Mouse (Mus musculus): ENCODE results near the gene Dph1. TPM values are rescaled to one million over a fixed set of nuclear protein-coding genes. Genes with fewer than 3 reads are reported as not detected.
A peak's percentile ranks its signal among the peaks of the same experiment; 100 is the strongest.

The Dph1 gene
- total and polyA plus RNA-seq, 2 experiments from 2014 or later = 12.7 to 21.0 TPM

GRCm38 (mm10) chr11:75194850-75195461 lies 3.9 kb upstream of the Dph1 start:
- H3K4me1 ChIP-seq (ENCODE audit: insufficient read depth) = peaks cover 14% of the 10 kb centered on the region; the same call in 1 of the 2 replicates
- peak overlapping the region; percentile 73 for H3K4me2 ChIP-seq (ENCODE audit: low read depth)
- ATAC-seq (peak; percentile 21; the same call in 1 of the 2 replicates), DNase-seq (peak; percentile 73)
- H3K4me3 ChIP-seq (ENCODE audit: low read depth, low read length) = peak overlapping the region; percentile 47
- H3K36me3 ChIP-seq (ENCODE audit: insufficient read depth) = no peaks in the 10 kb centered on the region
- no peaks in the 10 kb centered on the region for H3K9me3 ChIP-seq (ENCODE audit: low read length)
- H3K27ac ChIP-seq (ENCODE audit: low read depth, low read length) = no peak overlapping the region
- TF ChIP-seq CTCF (IDR thresholded peaks at IDR 0.05; ENCODE audit: low read depth) = peak; percentile 36; the same call in 1 of the 2 replicates
- under 1% methylated on average over 39 of the region's 39 CpGs for WGBS
- H3K27me3 ChIP-seq (ENCODE audit: insufficient read depth, low read length) = peaks cover 32% of the 10 kb centered on the region
- peak overlapping the region; percentile 52 for H3K9ac ChIP-seq

GRCm38 (mm10) chr11:75194121-75194849 lies 3.2 kb upstream of the Dph1 start:
- Histone ChIP-seq H3K9me3 (ENCODE audit: low read length) (no peaks in the 10 kb centered on the region), H3K36me3 (ENCODE audit: insufficient read depth) (no peaks in the 10 kb centered on the region), H3K27me3 (ENCODE audit: insufficient read depth, low read length) (peaks cover 32% of the 10 kb centered on the region), H3K4me3 (ENCODE audit: low read depth, low read length) (peak overlapping the region; percentile 47), H3K4me2 (ENCODE audit: low read depth) (peak overlapping the region; percentile 73), H3K27ac (ENCODE audit: low read depth, low read length) (no peak overlapping the region), H3K4me1 (ENCODE audit: insufficient read depth) (peaks cover 20% of the 10 kb centered on the region; the same call in 1 of the 2 replicates), H3K9ac (peak overlapping the region; percentile 52)
- no peak for TF ChIP-seq CTCF (IDR thresholded peaks at IDR 0.05; ENCODE audit: low read depth)
- WGBS = 1% methylated on average over 52 of the region's 52 CpGs
- DNase-seq (peak; percentile 46), ATAC-seq (no peak)

DNA sequence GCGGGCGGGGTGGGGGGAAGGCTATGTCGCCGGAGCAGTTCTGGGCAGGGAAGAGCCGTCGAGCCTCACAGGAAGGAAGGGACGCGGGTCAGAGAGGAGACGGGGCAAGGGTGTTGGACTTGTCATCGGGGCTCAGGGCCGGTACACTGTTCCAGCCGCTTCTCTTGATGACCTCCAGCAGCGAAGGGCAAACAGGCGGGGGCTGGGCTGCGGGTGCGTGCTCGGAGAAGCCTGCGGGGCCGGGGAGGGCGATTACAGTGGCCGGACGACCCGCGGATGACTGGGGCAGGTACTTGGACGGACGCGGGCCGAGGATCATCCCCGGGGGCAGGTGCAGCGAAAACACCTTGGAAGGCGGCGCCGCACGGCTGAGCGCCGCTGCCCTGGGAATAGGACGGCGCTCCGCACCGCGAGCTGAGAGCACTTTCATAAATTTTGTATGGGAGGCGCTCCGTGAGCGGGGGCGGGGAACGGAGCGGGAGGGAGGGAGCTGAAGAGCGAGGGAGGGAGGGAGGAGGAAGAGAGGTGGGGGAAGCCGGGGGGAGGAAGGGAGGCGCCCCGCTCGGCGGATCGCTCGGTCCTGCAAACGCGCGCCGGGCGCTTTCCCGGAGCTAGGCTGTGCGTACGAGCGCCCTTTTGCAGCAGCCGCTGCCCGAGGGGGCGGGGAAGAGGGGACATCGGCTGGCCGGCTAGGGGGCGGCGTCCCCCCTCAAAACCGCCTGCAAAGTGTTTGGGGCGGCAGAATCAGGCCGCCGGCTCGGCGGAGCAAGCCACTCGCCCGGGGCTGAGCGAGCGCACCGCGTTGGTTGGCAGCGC lies 2.4 kb upstream of the Dph1 start, which contains the start of gene Rtn4rl1:
Gene Rtn4rl1 (plus strand): TSS at position 528 of the 816 bp plus-strand sequence.
- Histone ChIP-seq H3K4me2 (ENCODE audit: low read depth) (peak within 1 kb of the TSS; percentile 73), H3K9me3 (ENCODE audit: low read length) (no peaks in the 10 kb centered on the region), H3K36me3 (ENCODE audit: insufficient read depth) (no peaks in the 10 kb centered on the region), H3K27ac (ENCODE audit: low read depth, low read length) (no peak within 1 kb of the TSS), H3K27me3 (ENCODE audit: insufficient read depth, low read length) (peaks cover 32% of the 10 kb centered on the region), H3K4me3 (ENCODE audit: low read depth, low read length) (peak within 1 kb of the TSS; percentile 47), H3K9ac (peak within 1 kb of the TSS; percentile 52), H3K4me1 (ENCODE audit: insufficient read depth) (peaks cover 23% of the 10 kb centered on the region; the same call in 1 of the 2 replicates)
- no peak for TF ChIP-seq CTCF (IDR thresholded peaks at IDR 0.05; ENCODE audit: low read depth)
- peak; percentile 76 for DNase-seq
- ATAC-seq = peak; percentile 38; the same call in 1 of the 2 replicates
- WGBS = under 1% methylated on average over 78 of the region's 84 CpGs

DNA sequence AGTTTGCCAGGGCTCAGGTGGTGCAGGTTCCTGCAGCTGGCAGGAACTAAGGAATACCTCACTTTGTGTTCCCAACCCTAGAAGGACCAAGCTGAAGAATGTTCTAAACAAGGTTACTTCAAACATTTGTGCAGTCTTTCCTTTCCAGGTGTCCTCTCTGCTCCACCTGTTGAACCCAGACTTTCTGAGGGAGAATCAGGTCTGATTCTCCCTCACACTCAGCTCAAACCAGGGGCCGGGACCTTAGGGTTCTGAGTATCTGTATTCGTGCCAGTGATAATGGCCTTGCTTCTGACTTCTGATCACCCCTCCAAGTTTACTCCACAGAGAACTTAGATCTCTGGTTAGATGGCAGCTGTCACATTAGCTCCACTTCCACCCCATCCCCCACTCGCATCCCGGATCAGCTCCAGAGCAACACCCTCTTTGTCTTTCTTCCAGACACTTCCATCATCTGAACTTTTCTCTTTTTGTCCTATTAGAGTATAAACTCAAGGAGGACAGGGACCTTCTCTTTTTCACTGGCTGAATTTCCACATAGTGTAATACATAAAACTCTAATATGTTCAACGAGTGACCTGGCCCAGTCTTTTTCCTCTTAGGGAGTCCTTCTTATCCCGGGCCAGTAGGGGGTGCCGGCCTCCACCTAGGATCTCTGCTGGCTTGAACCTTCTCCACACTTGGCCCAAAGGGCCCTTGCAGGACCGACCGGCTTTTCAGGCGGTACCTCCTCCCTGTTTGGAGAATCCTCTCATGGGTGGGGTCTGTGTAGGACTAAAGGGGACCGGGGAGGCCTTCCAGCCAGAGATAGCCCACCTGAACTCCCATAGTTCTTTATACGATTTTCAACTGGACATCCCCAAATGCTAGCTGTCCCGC lies 1.5 kb upstream of the Dph1 start:
- DNase-seq (peak; percentile 76), ATAC-seq (peak; percentile 59)
- Histone ChIP-seq H3K4me2 (ENCODE audit: low read depth) (peak overlapping the region; percentile 73), H3K9ac (0 out of 2 replicates have a peak overlapping the region, but pooled peaks have one; percentile 52), H3K36me3 (ENCODE audit: insufficient read depth) (no peaks in the 10 kb centered on the region), H3K27me3 (ENCODE audit: insufficient read depth, low read length) (peaks cover 32% of the 10 kb centered on the region), H3K4me3 (ENCODE audit: low read depth, low read length) (peak overlapping the region; percentile 47), H3K27ac (ENCODE audit: low read depth, low read length) (no peak overlapping the region), H3K4me1 (ENCODE audit: insufficient read depth) (peaks cover 23% of the 10 kb centered on the region; the same call in 1 of the 2 replicates), H3K9me3 (ENCODE audit: low read length) (no peaks in the 10 kb centered on the region)
- TF ChIP-seq CTCF (IDR thresholded peaks at IDR 0.05; ENCODE audit: low read depth) = peak; percentile 79
- WGBS = 20% methylated on average over 13 of the region's 13 CpGs

DNA sequence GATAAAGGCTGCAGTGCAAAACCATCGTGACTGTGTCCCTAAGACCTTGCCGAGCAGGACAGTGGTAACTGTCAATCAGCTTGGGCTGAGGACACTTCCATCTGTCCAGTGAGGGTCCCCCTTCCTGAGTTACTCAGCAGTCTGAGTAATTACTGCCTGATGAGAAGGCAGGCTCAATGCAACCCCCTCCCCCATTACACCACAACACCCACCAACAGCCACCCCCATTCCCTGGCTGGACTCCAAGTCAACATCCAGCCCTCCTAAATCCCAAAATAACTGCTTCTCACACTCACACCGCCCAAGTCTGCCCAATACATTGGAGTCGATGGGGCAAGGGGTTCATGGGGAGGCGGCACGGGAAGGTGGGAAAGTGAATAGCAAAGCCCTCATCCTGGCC lies 800 bp upstream of the Dph1 start:
- H3K4me3 ChIP-seq (ENCODE audit: low read depth, low read length) = no peak overlapping the region
- H3K27ac ChIP-seq (ENCODE audit: low read depth, low read length) = no peak overlapping the region
- ATAC-seq = no peak
- no peak for DNase-seq
- H3K9ac ChIP-seq = no peak overlapping the region
- H3K4me2 ChIP-seq (ENCODE audit: low read depth) = no peak overlapping the region
- peaks cover 23% of the 10 kb centered on the region; the same call in 1 of the 2 replicates for H3K4me1 ChIP-seq (ENCODE audit: insufficient read depth)
- TF ChIP-seq CTCF (IDR thresholded peaks at IDR 0.05; ENCODE audit: low read depth) = no peak
- peaks cover 32% of the 10 kb centered on the region for H3K27me3 ChIP-seq (ENCODE audit: insufficient read depth, low read length)
- no peaks in the 10 kb centered on the region for H3K9me3 ChIP-seq (ENCODE audit: low read length)
- 59% methylated on average over 6 of the region's 6 CpGs for WGBS
- H3K36me3 ChIP-seq (ENCODE audit: insufficient read depth) = no peaks in the 10 kb centered on the region

GRCm38 (mm10) chr11:75190371-75190724 lies 693 bp downstream of the Dph1 start:
- peak overlapping the region; percentile 88 for H3K4me2 ChIP-seq (ENCODE audit: low read depth)
- H3K9me3 ChIP-seq (ENCODE audit: low read length) = no peaks in the 10 kb centered on the region
- no peak overlapping the region for H3K27ac ChIP-seq (ENCODE audit: low read depth, low read length)
- ATAC-seq (peak; percentile 88), DNase-seq (peak; percentile 89)
- 2% methylated on average over 24 of the region's 24 CpGs for WGBS
- H3K36me3 ChIP-seq (ENCODE audit: insufficient read depth) = no peaks in the 10 kb centered on the region
- peak overlapping the region; percentile 82 for H3K4me3 ChIP-seq (ENCODE audit: low read depth, low read length)
- H3K27me3 ChIP-seq (ENCODE audit: insufficient read depth, low read length) = peaks cover 21% of the 10 kb centered on the region; the same call in 1 of the 2 replicates
- peak overlapping the region; percentile 61 for H3K9ac ChIP-seq
- TF ChIP-seq CTCF (IDR thresholded peaks at IDR 0.05; ENCODE audit: low read depth) = peak; percentile 49
- H3K4me1 ChIP-seq (ENCODE audit: insufficient read depth) = peaks cover 20% of the 10 kb centered on the region; the same call in 1 of the 2 replicates

Data from forebrain, postnatal 0 days (tissue).